8 mouse cellular contexts compared by ENCODE assay signal in genomic region chrX:47892431-47893024, GRCm38 (mm10). TPM values are rescaled to one million over a fixed set of nuclear protein-coding genes. Genes with fewer than 3 reads are reported as not detected.
DNase-seq lines count a peak whose midpoint lies in the region; ATAC-seq and TF ChIP-seq lines count a peak whose summit lies in the region.

Gene Smarca1 (minus strand): TSS chrX:47892974.

- H3K4me1 ChIP-seq in heart, embryonic 10.5 days: no peaks in the 10 kb centered on the region
- H3K4me1 ChIP-seq in E14TG2a.4 (replicated peaks; ENCODE audit: low read depth, low read length): peaks cover 2% of the 10 kb centered on the region; the same call in 1 of the 2 replicates
- no peaks in the 10 kb centered on the region for H3K4me1 ChIP-seq in embryonic facial prominence, embryonic 11.5 days (ENCODE audit: control insufficient read depth, insufficient read depth, low read length)
- no peaks in the 10 kb centered on the region for H3K4me1 ChIP-seq in intestine, embryonic 15.5 days (replicated peaks)
- no peaks in the 10 kb centered on the region for H3K4me1 ChIP-seq in midbrain, embryonic 10.5 days

- peak within 1 kb of the TSS; percentile 68 for H3K9ac ChIP-seq in embryonic facial prominence, embryonic 11.5 days (replicated peaks; ENCODE audit: low read length)
- H3K9ac ChIP-seq in intestine, embryonic 15.5 days: peak within 1 kb of the TSS; percentile 61

- H3K4me2 ChIP-seq in embryonic facial prominence, embryonic 11.5 days (ENCODE audit: low read depth, low read length): peak within 1 kb of the TSS; percentile 57
- H3K4me2 ChIP-seq in intestine, embryonic 15.5 days (replicated peaks): peak within 1 kb of the TSS; percentile 66

- no peaks in the 10 kb centered on the region for H3K9me3 ChIP-seq in heart, embryonic 10.5 days
- H3K9me3 ChIP-seq in E14TG2a.4 (ENCODE audit: low read length): no peaks in the 10 kb centered on the region
- no peaks in the 10 kb centered on the region for H3K9me3 ChIP-seq in embryonic facial prominence, embryonic 11.5 days (replicated peaks; ENCODE audit: control insufficient read depth, low read length)
- H3K9me3 ChIP-seq in intestine, embryonic 15.5 days: no peaks in the 10 kb centered on the region
- no peaks in the 10 kb centered on the region for H3K9me3 ChIP-seq in midbrain, embryonic 10.5 days (replicated peaks)

- H3K27ac ChIP-seq in heart, embryonic 10.5 days: peak within 1 kb of the TSS; percentile 87
- H3K27ac ChIP-seq in embryonic facial prominence, embryonic 11.5 days (replicated peaks; ENCODE audit: low read depth, low read length): 0 out of 2 replicates have a peak within 1 kb of the TSS, but pooled peaks have one; percentile 20
- peak within 1 kb of the TSS; percentile 59 for H3K27ac ChIP-seq in intestine, embryonic 15.5 days
- H3K27ac ChIP-seq in midbrain, embryonic 10.5 days (replicated peaks): peak within 1 kb of the TSS; percentile 84

- WGBS in heart, embryonic 10.5 days: 19% methylated on average over 17 of the region's 17 CpGs
- 19% methylated on average over 17 of the region's 17 CpGs for WGBS in embryonic facial prominence, embryonic 11.5 days
- 19% methylated on average over 17 of the region's 17 CpGs for WGBS in intestine, embryonic 15.5 days
- 22% methylated on average over 15 of the region's 17 CpGs for WGBS in midbrain, embryonic 10.5 days

- H3K36me3 ChIP-seq in heart, embryonic 10.5 days: no peaks in the 10 kb centered on the region
- no peaks in the 10 kb centered on the region for H3K36me3 ChIP-seq in E14TG2a.4 (ENCODE audit: insufficient read depth, low read length)
- no peaks in the 10 kb centered on the region for H3K36me3 ChIP-seq in embryonic facial prominence, embryonic 11.5 days (replicated peaks; ENCODE audit: control insufficient read depth, insufficient read depth, low read depth, low read length)
- no peaks in the 10 kb centered on the region for H3K36me3 ChIP-seq in intestine, embryonic 15.5 days
- no peaks in the 10 kb centered on the region for H3K36me3 ChIP-seq in midbrain, embryonic 10.5 days

- peak; percentile 86 for ATAC-seq in embryonic facial prominence, embryonic 11.5 days (replicated peaks; ENCODE audit: insufficient number of reproducible peaks, low FRiP score, low TSS enrichment, low read depth)
- peak; percentile 63 for ATAC-seq in intestine, embryonic 15.5 days
- ATAC-seq in CD4-positive, CD25-positive, alpha-beta regulatory T cell, adult 4 months: no peak

- no peak for TF ChIP-seq CTCF in E14TG2a.4 (conservative IDR thresholded peaks at IDR 0.05; ENCODE audit: low read length)

- peak within 1 kb of the TSS; percentile 70 for H3K4me3 ChIP-seq in heart, embryonic 10.5 days
- H3K4me3 ChIP-seq in E14TG2a.4 (replicated peaks; ENCODE audit: low read length): peak within 1 kb of the TSS; percentile 83
- peak within 1 kb of the TSS; percentile 57 for H3K4me3 ChIP-seq in embryonic facial prominence, embryonic 11.5 days (ENCODE audit: low read depth, low read length)
- peak within 1 kb of the TSS; percentile 57 for H3K4me3 ChIP-seq in intestine, embryonic 15.5 days (replicated peaks)
- H3K4me3 ChIP-seq in midbrain, embryonic 10.5 days: peak within 1 kb of the TSS; percentile 68

- DNase-seq in heart, embryonic 10.5 days (ENCODE audit: low spot score): peak; percentile 76
- no peak for DNase-seq in heart, adult 9 months (ENCODE audit: low spot score in 2 of 2)
- DNase-seq in embryonic facial prominence, embryonic 11.5 days (ENCODE audit: low spot score): peak; percentile 20
- no peak for DNase-seq in midbrain, embryonic 10.5 days (ENCODE audit: low spot score)
- no peak for DNase-seq in cerebellum, adult 9-10 months

- H3K27me3 ChIP-seq in heart, embryonic 10.5 days (ENCODE audit: insufficient read depth, poor library complexity, severe bottlenecking): no peaks in the 10 kb centered on the region; the same call in 1 of the 2 replicates
- H3K27me3 ChIP-seq in E14TG2a.4 (ENCODE audit: insufficient read depth, low read length): no peaks in the 10 kb centered on the region
- no peaks in the 10 kb centered on the region for H3K27me3 ChIP-seq in embryonic facial prominence, embryonic 11.5 days (ENCODE audit: control insufficient read depth, insufficient read depth, low read length)
- no peaks in the 10 kb centered on the region for H3K27me3 ChIP-seq in intestine, embryonic 15.5 days (replicated peaks)
- H3K27me3 ChIP-seq in midbrain, embryonic 10.5 days (ENCODE audit: low read depth, poor library complexity, severe bottlenecking): 0 out of 2 replicates have a peak, but pooled peaks cover 9% of the 10 kb centered on the region

RNA-seq across cellular contexts. Expression of gene Smarca1, which starts in this region (rescaled TPM):
- 20.5 and 21.8 TPM in 2 replicates for polyA plus RNA-seq in heart, embryonic 10.5 days (2016; fragmentation: Nextera tagmentation; extraction: Ambion mirVana)
- 35.8 and 37.4 TPM in 2 replicates for polyA plus RNA-seq in embryonic facial prominence, embryonic 11.5 days (2014; fragmentation: Nextera tagmentation; extraction: Ambion mirVana)
- 26.1 and 32.5 TPM in 2 replicates for polyA plus RNA-seq in intestine, embryonic 15.5 days (2015; fragmentation: Nextera tagmentation; extraction: Ambion mirVana)
- polyA plus RNA-seq in midbrain, embryonic 10.5 days (2016; fragmentation: Nextera tagmentation; extraction: Ambion mirVana): 15.8 and 20.1 TPM in 2 replicates
- not detected for polyA plus RNA-seq in CD4-positive, CD25-positive, alpha-beta regulatory T cell, adult 4 months (2017; shearing (Covaris generic))

Comparison
In these comparisons a context has a peak if more than half of its experiments do, and no peak if none do; other contexts are left out.
1. RNA of gene Smarca1 (polyA plus RNA-seq): 35.8 to 37.4 TPM in embryonic facial prominence, embryonic 11.5 days, 26.1 to 32.5 TPM in intestine, embryonic 15.5 days, 20.5 to 21.8 TPM in heart, embryonic 10.5 days and 15.8 to 20.1 TPM in midbrain, embryonic 10.5 days; not detected in CD4-positive, CD25-positive, alpha-beta regulatory T cell, adult 4 months; every median in the first group is over 10 times any median in the second.
2. DNase-seq: peak in heart, embryonic 10.5 days (single experiment) and embryonic facial prominence, embryonic 11.5 days (single experiment); none in heart, adult 9 months (0 of 2), midbrain, embryonic 10.5 days (single experiment) and cerebellum, adult 9-10 months (single experiment).
3. H3K27ac ChIP-seq: peak in every context shown above with its lines; median percentile 87 in heart, embryonic 10.5 days; 84 in midbrain, embryonic 10.5 days; 59 in intestine, embryonic 15.5 days; 20 in embryonic facial prominence, embryonic 11.5 days.
4. Peak in every context shown above with its lines, with median percentiles within 50 percentile points of each other: H3K4me3 ChIP-seq.